Mouse (Mus musculus) C2C12 (cell line): Measurements from ENCODE around the gene Lrp8. TPM values are rescaled to one million over a fixed set of nuclear protein-coding genes. Genes with fewer than 3 reads are reported as not detected.

Source experiments
- H3K27me3 ChIP-seq: one replicate; pipeline ENCODE4 v1.6.1; 2011; ENCODE audit not compliant: control insufficient read depth, insufficient read depth, insufficient read length
- H3K36me3 ChIP-seq: one replicate; pipeline ENCODE4 v1.6.1; 2011; ENCODE audit not compliant: control insufficient read depth, insufficient read depth
- H3K4me3 ChIP-seq: one replicate; pipeline ENCODE4 v1.5.1; 2011; ENCODE audit warnings: mild to moderate bottlenecking, control low read depth; ENCODE audit not compliant: poor library complexity, insufficient read depth, severe bottlenecking
- H3K79me2 ChIP-seq: one replicate; pipeline ENCODE4 v1.6.1; 2011; ENCODE audit not compliant: control insufficient read depth, insufficient read depth
- H3K79me3 ChIP-seq: one replicate; pipeline ENCODE4 v1.6.1; 2011; ENCODE audit warnings: low read depth, control low read depth
- H3ac ChIP-seq: one replicate; pipeline ENCODE3; 2011; ENCODE audit warnings: low read depth; ENCODE audit not compliant: control insufficient read depth, insufficient read length
- CEBPB ChIP-seq: IDR thresholded peaks from one replicate; pipeline ENCODE4 v1.6.1; 2011; ENCODE audit warnings: low read depth, mild to moderate bottlenecking, control low read depth, moderate library complexity
- CTCF ChIP-seq: IDR thresholded peaks from one replicate; pipeline ENCODE4 v1.5.1; 2011; ENCODE audit not compliant: control insufficient read depth, insufficient read depth, insufficient read length
- FOSL1 ChIP-seq: IDR thresholded peaks from one replicate; pipeline ENCODE4 v1.8.0; 2011; ENCODE audit warnings: mild to moderate bottlenecking, low read length; ENCODE audit not compliant: poor library complexity, insufficient read depth, severe bottlenecking
- MAX ChIP-seq: IDR thresholded peaks from one replicate; pipeline ENCODE4 v1.6.1; 2011; ENCODE audit warnings: mild to moderate bottlenecking, control low read depth
- MYOD1 ChIP-seq: IDR thresholded peaks from one replicate; pipeline ENCODE4 v1.6.1; 2011; ENCODE audit warnings: low read depth; ENCODE audit not compliant: control insufficient read depth, insufficient read length
- MYOG ChIP-seq: IDR thresholded peaks from one replicate; pipeline ENCODE4 v1.6.1; 2011; ENCODE audit not compliant: control insufficient read depth, insufficient read length; ENCODE audit errors: extremely low read depth
- USF1 ChIP-seq: IDR thresholded peaks from one replicate; pipeline ENCODE4 v1.6.1; 2011; ENCODE audit warnings: low read depth, mild to moderate bottlenecking, control low read depth, moderate library complexity
- polyA plus RNA-seq: library from polyadenylated mRNA; unstranded; fragments of >200 nt; fragmentation: generic; extraction: Trizol; gene quantifications from one replicate; pipeline ENCODE4 v1.2.1, GENCODE M21; 2012; ENCODE audit warnings: missing spikeins

Lrp8 gene
- polyA plus RNA-seq, 1 experiment: 8.3 TPM

- Histone ChIP-seq H3K79me2 (peaks cover 12% of the 10 kb centered on the region), H3K79me3 (peaks cover 2% of the 10 kb centered on the region), H3K27me3 (no peaks in the 10 kb centered on the region), H3K36me3 (peaks cover 67% of the 10 kb centered on the region), H3ac (peak overlapping the region; percentile 76), H3K4me3 (peak overlapping the region; percentile 53)
- TF ChIP-seq USF1 (no peak), MAX (no peak), MYOD1 (no peak), CEBPB (no peak), MYOG (no peak), FOSL1 (no peak)
Measured at GRCm38 (mm10) chr4:107889385-107889730, 87.3 kb downstream of the Lrp8 start.

- peak within 1 kb of the TSS; percentile 53 for H3K4me3 ChIP-seq
- TF ChIP-seq FOSL1: no peak
- no peaks in the 10 kb centered on the region for H3K27me3 ChIP-seq
- peaks cover 62% of the 10 kb centered on the region for H3K36me3 ChIP-seq
- peaks cover 2% of the 10 kb centered on the region for H3K79me3 ChIP-seq
- peaks cover 12% of the 10 kb centered on the region for H3K79me2 ChIP-seq
- H3ac ChIP-seq: peak within 1 kb of the TSS; percentile 76
Measured at GRCm38 (mm10) chr4:107889731-107890432, 87.8 kb downstream of the Lrp8 start, which contains the start of gene 0610037L13Rik. 0610037L13Rik (plus strand) TSS chr4:107889813.

- TF ChIP-seq CEBPB: no peak
- TF ChIP-seq MYOD1: no peak
- no peak for TF ChIP-seq MAX
- no peak for TF ChIP-seq MYOG
- TF ChIP-seq FOSL1: no peak
- TF ChIP-seq USF1: no peak
- TF ChIP-seq CTCF: no peak
Measured at GRCm38 (mm10) chr4:107892663-107893062, 90.6 kb downstream of the Lrp8 start.

GRCm38 (mm10) chr4:107899211-107899927 lies 97.3 kb downstream of the Lrp8 start:
- H3K4me3 ChIP-seq: no peak overlapping the region
- H3K79me2 ChIP-seq: no peaks in the 10 kb centered on the region
- no peak for TF ChIP-seq USF1
- no peak for TF ChIP-seq CEBPB
- TF ChIP-seq MYOD1: no peak
- TF ChIP-seq CTCF: no peak
- TF ChIP-seq FOSL1: no peak
- TF ChIP-seq MYOG: no peak
- no peak for TF ChIP-seq MAX
- H3K79me3 ChIP-seq: no peaks in the 10 kb centered on the region
- H3ac ChIP-seq: no peak overlapping the region
- H3K36me3 ChIP-seq: peaks cover 25% of the 10 kb centered on the region
- no peaks in the 10 kb centered on the region for H3K27me3 ChIP-seq

More at GRCm38 (mm10) chr4:107892663-107893062, 90.6 kb downstream of the Lrp8 start:
- no peak overlapping the region for H3K4me3 ChIP-seq
- H3K27me3 ChIP-seq: no peaks in the 10 kb centered on the region
- peaks cover 12% of the 10 kb centered on the region for H3K79me2 ChIP-seq
- no peak overlapping the region for H3ac ChIP-seq
- peaks cover 2% of the 10 kb centered on the region for H3K79me3 ChIP-seq
- H3K36me3 ChIP-seq: peaks cover 50% of the 10 kb centered on the region

GRCm38 (mm10) chr4:107900206-107900605 lies 98.1 kb downstream of the Lrp8 start:
- peaks cover 25% of the 10 kb centered on the region for H3K36me3 ChIP-seq

GRCm38 (mm10) chr4:107904252-107904651 lies 102.2 kb downstream of the Lrp8 start:
- Histone ChIP-seq H3K36me3 (peaks cover 6% of the 10 kb centered on the region), H3K79me2 (no peaks in the 10 kb centered on the region), H3K27me3 (no peaks in the 10 kb centered on the region), H3ac (no peak overlapping the region), H3K4me3 (no peak overlapping the region), H3K79me3 (no peaks in the 10 kb centered on the region)
- TF ChIP-seq MAX: no peak
- TF ChIP-seq FOSL1: no peak
- TF ChIP-seq CTCF: no peak

More at GRCm38 (mm10) chr4:107900206-107900605, 98.1 kb downstream of the Lrp8 start:
- no peaks in the 10 kb centered on the region for H3K27me3 ChIP-seq
- H3K79me3 ChIP-seq: no peaks in the 10 kb centered on the region
- no peak for TF ChIP-seq CTCF
- TF ChIP-seq CEBPB: no peak
- TF ChIP-seq FOSL1: no peak
- no peak for TF ChIP-seq MYOD1
- no peak for TF ChIP-seq MAX
- no peak for TF ChIP-seq MYOG
- TF ChIP-seq USF1: no peak
- H3K4me3 ChIP-seq: no peak overlapping the region
- H3K79me2 ChIP-seq: no peaks in the 10 kb centered on the region
- H3ac ChIP-seq: no peak overlapping the region
